Mouse (Mus musculus) thymus, adult 2 months (tissue): Measurements from ENCODE around the gene Zfp420. TPM values are rescaled to one million over a fixed set of nuclear protein-coding genes. Genes with fewer than 3 reads are reported as not detected.
A peak's percentile ranks its signal among the peaks of the same experiment; 100 is the strongest.

Experiments used
- DNase-seq: peaks from one replicate; pipeline ENCODE4 v3.0.0; 2021
- H3K27ac ChIP-seq: fragments of 200-500 bp; 2 replicates; pipeline ENCODE4 v1.5.1; 2012; ENCODE audit warnings: low read length, control low read depth; ENCODE audit not compliant: control insufficient read depth, insufficient read depth
- H3K27me3 ChIP-seq: fragments of 200-500 bp; 2 replicates; pipeline ENCODE4 v1.6.1; 2012; ENCODE audit warnings: mild to moderate bottlenecking, low read length, moderate library complexity, mixed read lengths; ENCODE audit not compliant: control insufficient read depth, insufficient read depth
- H3K36me3 ChIP-seq: fragments of 200-500 bp; 2 replicates; pipeline ENCODE4 v1.6.1; 2012; ENCODE audit warnings: mild to moderate bottlenecking, low read length, moderate library complexity; ENCODE audit not compliant: control insufficient read depth, insufficient read depth
- H3K4me1 ChIP-seq: fragments of 200-500 bp; replicated peaks from 2 replicates; pipeline ENCODE4 v1.6.1; 2012; ENCODE audit warnings: low read length; ENCODE audit not compliant: control insufficient read depth, insufficient read depth
- H3K4me3 ChIP-seq: fragments of 200-500 bp; 2 replicates; pipeline ENCODE4 v1.5.1; 2012; ENCODE audit warnings: mild to moderate bottlenecking, low read length, control low read depth, moderate library complexity; ENCODE audit not compliant: control insufficient read depth, insufficient read depth
- CTCF ChIP-seq: fragments of 200-500 bp; IDR thresholded peaks from 2 replicates; pipeline ENCODE4 v1.5.1; 2012; ENCODE audit warnings: mild to moderate bottlenecking, control low read depth, low read length, moderate library complexity, borderline replicate concordance; ENCODE audit not compliant: control insufficient read depth, poor library complexity, insufficient read depth; ENCODE audit errors: extremely low read depth
- POLR2A ChIP-seq: fragments of 200-500 bp; IDR thresholded peaks from 2 replicates; pipeline ENCODE4 v1.6.1; 2012; ENCODE audit warnings: mild to moderate bottlenecking, low read length, control low read depth, moderate library complexity; ENCODE audit not compliant: control insufficient read depth, poor library complexity, insufficient read depth; ENCODE audit errors: extremely low read depth
- WGBS: fragments of 180-500 bp; shearing (Covaris S2); methylation state at CpG from one replicate; pipeline ENCODE4 v1.1.7; 2018; 5-methylcytosine and 5-hydroxymethylcytosine counted together
- polyA plus RNA-seq: library from polyadenylated mRNA; depleted of rRNA; stranded (reverse); fragments of >200 nt; gene quantifications from 2 replicates; pipeline ENCODE4 v1.2.3, GENCODE M21; 2012

Gene Zfp420
- polyA plus RNA-seq, 1 experiment, result 1.5 TPM

GRCm38 (mm10) chr7:29907206-29907605 is 47.4 kb downstream of the Zfp420 start:
- H3K4me1 ChIP-seq, result peaks cover 4% of the 10 kb centered on the region; the same call in 1 of the 2 replicates
- peak overlapping the region; percentile 51; the same call in 1 of the 2 replicates for H3K27ac ChIP-seq
- DNase-seq, result no peak
- no peaks in the 10 kb centered on the region for H3K36me3 ChIP-seq
- TF ChIP-seq CTCF, result no peak
- TF ChIP-seq POLR2A, result no peak
- no peaks in the 10 kb centered on the region for H3K27me3 ChIP-seq
- WGBS, result 95% methylated on average over 5 of the region's 5 CpGs
- no peak overlapping the region for H3K4me3 ChIP-seq

DNA sequence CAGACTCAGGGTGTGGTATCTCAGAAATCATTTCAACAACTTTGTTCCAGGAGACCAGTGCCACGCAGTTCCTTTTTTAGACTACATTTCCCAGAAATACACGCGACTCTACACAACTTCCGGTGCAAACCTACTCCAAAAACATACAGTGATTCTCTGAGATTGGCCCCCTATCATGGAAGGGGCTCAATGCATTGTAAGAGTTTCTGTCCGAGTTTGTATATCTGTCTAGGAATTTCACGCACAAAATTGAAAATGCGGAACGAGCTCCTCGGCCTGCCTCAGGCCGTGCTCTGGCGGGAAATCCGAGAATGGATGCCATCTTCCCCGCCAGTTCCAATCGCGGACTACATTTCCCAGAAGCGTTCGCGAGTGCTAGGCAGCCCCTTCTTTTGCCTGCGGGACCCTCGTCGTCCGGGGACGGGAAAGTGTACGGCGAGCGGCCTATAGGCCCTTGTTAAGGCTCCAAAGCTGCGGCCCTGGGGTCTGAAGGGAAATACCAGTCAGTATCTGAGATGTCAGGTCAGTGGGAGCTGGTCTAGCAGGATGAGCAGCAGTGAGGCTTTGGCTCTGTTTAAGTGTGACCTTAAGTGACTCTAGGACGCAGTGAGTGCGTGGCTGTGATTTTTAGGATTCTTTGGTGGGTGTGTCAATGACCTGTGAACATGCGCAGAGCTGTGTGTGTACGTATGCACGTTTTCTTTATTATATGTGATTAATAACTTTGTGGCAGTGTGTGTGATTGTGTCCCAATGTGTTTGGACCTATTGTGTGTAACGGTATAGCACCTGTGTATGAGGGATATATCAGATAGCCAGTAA is 48.6 kb downstream of the Zfp420 start, which contains the start of gene Zfp383:
Zfp383 (plus strand) TSS at position 94 of the 821 bp plus-strand sequence.
- H3K4me3 ChIP-seq, result peak within 1 kb of the TSS; percentile 51
- 2% methylated on average over 33 of the region's 33 CpGs for WGBS
- no peaks in the 10 kb centered on the region for H3K36me3 ChIP-seq
- TF ChIP-seq POLR2A (no peak), CTCF (no peak)
- peak within 1 kb of the TSS; percentile 51; the same call in 1 of the 2 replicates for H3K27ac ChIP-seq
- DNase-seq, result peak; percentile 82
- H3K4me1 ChIP-seq, result peaks cover 4% of the 10 kb centered on the region; the same call in 1 of the 2 replicates
- no peaks in the 10 kb centered on the region for H3K27me3 ChIP-seq

DNA sequence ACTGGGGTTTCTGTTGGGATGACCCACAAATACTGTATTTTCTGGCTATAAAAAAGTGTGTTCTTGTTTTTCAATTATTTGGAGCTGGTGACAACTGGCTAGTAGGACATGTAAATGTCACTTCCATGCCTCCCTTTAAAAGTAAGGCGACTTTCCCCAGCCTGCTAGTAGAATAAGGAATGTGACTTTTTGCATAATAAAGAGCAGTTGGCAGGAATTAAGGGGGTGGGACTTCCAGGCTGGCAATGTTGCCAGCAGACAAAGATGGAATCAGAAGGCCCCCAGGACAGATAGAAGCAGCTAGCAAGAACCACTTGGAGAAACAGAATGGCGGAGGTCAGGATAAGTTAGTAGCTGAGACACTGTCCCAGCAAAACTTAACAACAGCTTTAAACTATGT is 50.5 kb downstream of the Zfp420 start:
- no peaks in the 10 kb centered on the region for H3K36me3 ChIP-seq
- H3K4me3 ChIP-seq, result no peak overlapping the region
- WGBS, result 92% methylated on average over 2 of the region's 2 CpGs
- DNase-seq, result no peak
- no peak overlapping the region for H3K27ac ChIP-seq
- TF ChIP-seq CTCF (no peak), POLR2A (no peak)
- H3K27me3 ChIP-seq, result no peaks in the 10 kb centered on the region
- peaks cover 4% of the 10 kb centered on the region; the same call in 1 of the 2 replicates for H3K4me1 ChIP-seq

DNA sequence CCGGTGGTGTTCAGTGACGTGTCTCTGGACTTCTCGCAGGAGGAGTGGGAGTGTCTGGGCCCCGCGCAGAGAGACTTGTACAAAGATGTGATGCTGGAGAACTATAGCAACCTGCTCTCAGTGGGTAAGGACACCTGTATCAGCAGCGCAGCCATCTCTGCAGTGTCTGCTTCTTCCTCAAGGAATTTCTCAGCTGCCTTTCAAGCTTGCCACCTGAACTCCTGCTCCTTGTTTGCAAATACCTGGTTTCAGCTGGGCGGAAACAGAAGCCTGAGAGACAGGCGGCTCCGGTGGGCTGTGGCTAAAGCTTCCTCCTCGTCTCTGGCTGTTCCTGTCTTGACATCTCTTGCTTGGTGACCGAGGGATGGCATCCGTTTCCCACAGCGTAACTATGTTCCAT is 52.4 kb downstream of the Zfp420 start:
- Histone ChIP-seq H3K4me3 (no peak overlapping the region), H3K27ac (no peak overlapping the region), H3K4me1 (0 out of 2 replicates have a peak, but pooled peaks cover 1% of the 10 kb centered on the region), H3K27me3 (no peaks in the 10 kb centered on the region), H3K36me3 (no peaks in the 10 kb centered on the region)
- no peak for DNase-seq
- 97% methylated on average over 13 of the region's 13 CpGs for WGBS
- TF ChIP-seq POLR2A (no peak), CTCF (no peak)

GRCm38 (mm10) chr7:29917371-29918061 is 57.7 kb downstream of the Zfp420 start:
- Histone ChIP-seq H3K27ac (no peak overlapping the region), H3K4me3 (no peak overlapping the region), H3K27me3 (no peaks in the 10 kb centered on the region), H3K36me3 (no peaks in the 10 kb centered on the region), H3K4me1 (no peaks in the 10 kb centered on the region)
- 84% methylated on average over 6 of the region's 6 CpGs for WGBS
- no peak for DNase-seq
- no peak for TF ChIP-seq CTCF
- no peak for TF ChIP-seq POLR2A

- H3K4me3 ChIP-seq, result no peak overlapping the region
- TF ChIP-seq CTCF (no peak), POLR2A (no peak)
- H3K4me1 ChIP-seq, result no peaks in the 10 kb centered on the region
- H3K27me3 ChIP-seq, result no peaks in the 10 kb centered on the region
- H3K36me3 ChIP-seq, result no peaks in the 10 kb centered on the region
- no peak for DNase-seq
- WGBS, result 94% methylated on average over 4 of the region's 4 CpGs
- H3K27ac ChIP-seq, result no peak overlapping the region
Observed at GRCm38 (mm10) chr7:29918062-29918453, 58.3 kb downstream of the Zfp420 start.
